Mouse (Mus musculus) lung, postnatal 4 days (tissue): ENCODE measurements around the gene Rab3il1.
A peak's percentile ranks its signal among the peaks of the same experiment; 100 is the strongest.

Source experiments
- DNase-seq, 2 experiments: peaks; one replicate each; pipeline ENCODE4 v3.0.0; 2021

Gene Rab3il1

DNA sequence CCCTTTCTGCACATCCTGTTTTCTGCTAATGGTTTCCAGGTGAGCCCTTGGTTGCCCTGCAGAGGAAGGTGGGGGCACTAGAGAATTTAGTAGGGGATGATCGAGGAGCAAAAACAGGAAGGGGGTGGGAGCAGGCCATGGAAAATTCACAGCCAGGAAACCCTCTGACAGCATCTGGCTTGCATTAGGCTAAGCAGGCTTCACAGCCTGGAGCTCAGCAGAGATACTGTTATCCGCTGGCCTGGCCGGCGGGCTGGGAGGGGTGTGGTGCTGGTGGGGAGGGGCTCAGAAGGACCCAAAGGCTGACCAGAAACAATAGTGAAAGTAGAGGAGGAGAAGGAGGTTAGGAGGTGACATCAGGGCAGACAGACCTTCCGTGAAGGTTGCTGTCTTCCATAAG, 12.4 kb downstream of the Rab3il1 start:
- peak in 1 of 2 experiments; percentile 42 for DNase-seq

DNA sequence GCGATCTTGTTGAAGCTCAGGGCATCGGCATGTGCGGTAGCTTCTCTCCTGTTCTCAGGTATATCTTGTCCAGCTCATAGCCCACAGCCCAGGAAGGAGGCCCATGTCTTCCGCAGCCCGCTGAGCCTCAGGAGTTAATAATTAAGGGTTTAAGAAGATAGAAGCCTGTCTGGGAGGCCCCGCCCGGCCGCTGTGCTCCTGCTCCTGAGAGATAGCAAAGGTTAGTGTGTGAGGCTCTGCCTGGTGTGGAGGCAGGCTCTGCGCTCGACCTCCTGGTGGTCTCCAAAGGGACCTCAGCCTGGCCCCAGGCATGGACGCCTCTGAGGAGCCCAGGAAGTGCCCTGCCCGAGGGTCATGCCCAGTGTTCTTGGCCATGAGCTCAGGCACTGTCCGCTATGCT, 13.4 kb downstream of the Rab3il1 start:
- no peak for DNase-seq

DNA sequence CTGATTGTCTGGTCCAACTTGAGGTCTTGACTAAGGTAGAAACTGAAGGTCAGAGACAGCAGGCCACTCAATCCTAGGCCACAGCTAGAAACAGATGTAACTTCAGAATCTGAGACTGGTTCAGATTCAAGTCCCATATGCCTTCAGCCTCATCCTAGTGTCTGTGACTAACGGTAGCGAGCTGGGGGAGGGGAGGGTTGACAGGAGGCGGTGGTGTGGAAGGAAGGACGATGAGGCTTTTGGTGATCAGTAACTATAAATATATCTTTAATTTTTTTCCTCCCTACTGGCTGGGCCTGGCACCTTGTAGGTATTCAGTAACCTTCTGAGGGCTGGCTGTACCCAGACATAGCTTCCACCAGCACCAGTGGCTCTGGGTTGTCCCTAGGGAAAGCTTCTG, 14.0 kb downstream of the Rab3il1 start:
- no peak for DNase-seq

DNA sequence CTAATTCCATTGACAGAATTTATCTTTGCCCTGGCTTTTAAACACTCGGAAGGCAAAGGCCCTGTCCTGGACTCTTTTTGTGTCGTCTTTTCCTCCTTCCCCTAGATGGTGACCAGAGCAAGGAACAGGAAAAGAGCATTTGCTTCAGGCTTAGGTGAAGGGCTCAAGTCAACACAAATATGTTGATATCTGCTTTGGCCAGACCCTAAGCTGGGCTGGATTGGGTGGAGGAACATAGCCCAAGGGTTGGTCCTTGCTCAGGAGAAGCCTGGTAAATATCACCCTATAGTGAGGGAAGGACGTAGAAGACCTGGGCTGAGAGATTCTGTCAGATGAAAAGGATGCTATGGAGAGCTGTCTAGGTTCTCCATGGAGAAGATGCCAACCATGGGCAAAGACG, 14.7 kb downstream of the Rab3il1 start:
- DNase-seq: no peak

DNA sequence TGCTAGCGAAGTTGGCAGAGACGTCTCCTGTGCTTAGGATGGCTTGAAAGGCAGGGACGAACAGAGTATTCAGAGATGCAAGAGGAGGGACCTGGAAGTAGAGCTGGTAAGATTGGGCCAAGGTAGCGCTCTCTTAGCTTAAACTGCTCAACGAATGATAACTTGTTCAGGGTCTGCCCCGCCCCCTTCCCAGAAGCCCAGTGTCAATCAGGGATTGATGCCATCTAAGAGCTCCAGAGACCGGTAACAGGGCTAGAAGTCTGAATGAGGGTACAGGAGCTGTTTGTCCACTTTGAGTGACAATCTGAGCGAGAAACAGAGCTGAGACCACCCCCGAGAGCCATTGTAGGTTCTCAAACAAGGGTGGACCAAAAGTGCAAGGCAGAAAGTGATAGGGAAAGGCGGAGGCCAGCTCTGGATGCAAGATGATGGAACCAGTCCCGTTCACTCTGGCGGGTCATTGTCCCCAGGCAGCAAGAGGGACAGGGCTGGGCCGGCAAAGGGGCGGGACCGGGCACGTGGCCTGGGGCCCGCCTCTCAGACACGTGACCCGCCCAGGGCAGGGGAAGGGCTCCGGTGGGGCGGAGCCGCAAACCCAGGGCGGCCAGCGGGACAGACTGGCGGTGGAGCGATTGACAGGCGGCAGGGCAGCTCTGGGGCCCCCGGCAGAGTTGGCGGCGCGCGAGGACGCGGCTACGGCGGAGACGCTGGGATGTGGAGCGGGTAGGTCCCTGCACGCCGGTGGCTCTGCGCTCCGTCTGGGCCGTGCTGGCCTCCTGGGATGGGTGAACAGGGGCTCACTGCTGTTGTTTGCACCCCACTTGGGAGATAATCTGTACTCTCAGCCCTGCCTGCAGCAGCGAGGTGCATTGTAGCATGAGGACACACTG, 16.4 kb downstream of the Rab3il1 start:
- peak; percentile 94 to 97 for DNase-seq

DNA sequence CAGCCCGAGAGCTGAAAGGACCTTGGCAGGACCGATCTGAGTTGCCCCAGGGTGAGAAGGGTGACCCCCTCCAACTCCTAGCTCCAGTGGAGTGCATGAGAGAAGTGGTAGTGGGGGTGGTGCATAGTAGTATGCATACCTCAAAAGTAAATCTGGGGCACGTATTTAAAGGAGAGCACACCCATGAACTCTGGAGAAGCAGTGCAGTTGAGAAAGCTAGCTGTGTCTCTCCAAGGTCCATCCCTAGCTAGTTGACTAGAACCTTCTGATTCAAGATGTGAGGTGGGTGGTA, 17.0 kb downstream of the Rab3il1 start:
- DNase-seq: no peak

DNA sequence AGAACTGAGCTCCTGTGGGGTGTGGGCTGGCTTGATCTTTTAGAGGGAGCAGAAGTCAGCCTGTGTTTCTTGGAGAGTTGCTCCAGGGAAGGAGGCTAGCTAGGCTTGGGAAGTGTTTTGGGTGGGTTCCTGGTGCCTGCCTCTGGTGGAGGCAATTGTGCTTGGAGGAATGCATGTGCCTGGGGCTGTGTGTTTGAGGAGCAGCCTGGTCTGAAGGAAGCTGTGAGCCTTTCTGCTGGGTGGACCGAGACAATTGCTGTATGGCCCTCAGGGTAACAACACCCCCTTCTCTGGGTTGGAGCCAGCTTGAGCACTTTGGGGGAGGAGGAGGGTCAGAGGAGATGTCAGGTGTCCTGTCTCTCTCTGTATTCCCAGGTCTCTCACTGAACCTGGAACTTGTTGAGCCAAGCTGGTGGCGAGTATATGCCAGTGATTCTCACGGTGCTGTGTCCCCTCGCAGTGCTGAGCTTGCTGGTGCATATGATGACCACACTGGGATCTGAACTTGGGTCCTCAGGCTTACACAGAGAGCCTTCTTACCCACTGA, 17.8 kb downstream of the Rab3il1 start:
- DNase-seq: peak in 1 of 2 experiments; percentile 21

DNA sequence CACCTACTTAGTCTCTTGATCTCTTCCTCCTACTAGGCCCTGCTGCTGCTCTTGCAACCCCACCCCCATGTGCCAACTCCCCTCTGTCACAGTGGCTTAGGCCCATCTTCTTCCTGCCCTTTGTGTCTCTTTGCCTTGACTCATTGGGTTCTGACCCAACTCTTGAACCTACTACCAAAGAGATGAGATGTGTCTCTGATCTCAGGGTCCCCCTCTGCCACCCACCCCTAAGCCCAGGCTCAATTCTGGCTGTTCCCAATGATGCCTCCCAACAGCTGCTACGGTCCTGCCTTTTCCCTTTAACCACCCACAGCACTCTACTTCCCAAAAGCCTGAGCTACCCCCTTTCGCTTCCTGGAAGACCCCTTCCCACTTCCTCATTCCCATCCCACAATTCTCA, 20.5 kb downstream of the Rab3il1 start:
- no peak for DNase-seq

DNA sequence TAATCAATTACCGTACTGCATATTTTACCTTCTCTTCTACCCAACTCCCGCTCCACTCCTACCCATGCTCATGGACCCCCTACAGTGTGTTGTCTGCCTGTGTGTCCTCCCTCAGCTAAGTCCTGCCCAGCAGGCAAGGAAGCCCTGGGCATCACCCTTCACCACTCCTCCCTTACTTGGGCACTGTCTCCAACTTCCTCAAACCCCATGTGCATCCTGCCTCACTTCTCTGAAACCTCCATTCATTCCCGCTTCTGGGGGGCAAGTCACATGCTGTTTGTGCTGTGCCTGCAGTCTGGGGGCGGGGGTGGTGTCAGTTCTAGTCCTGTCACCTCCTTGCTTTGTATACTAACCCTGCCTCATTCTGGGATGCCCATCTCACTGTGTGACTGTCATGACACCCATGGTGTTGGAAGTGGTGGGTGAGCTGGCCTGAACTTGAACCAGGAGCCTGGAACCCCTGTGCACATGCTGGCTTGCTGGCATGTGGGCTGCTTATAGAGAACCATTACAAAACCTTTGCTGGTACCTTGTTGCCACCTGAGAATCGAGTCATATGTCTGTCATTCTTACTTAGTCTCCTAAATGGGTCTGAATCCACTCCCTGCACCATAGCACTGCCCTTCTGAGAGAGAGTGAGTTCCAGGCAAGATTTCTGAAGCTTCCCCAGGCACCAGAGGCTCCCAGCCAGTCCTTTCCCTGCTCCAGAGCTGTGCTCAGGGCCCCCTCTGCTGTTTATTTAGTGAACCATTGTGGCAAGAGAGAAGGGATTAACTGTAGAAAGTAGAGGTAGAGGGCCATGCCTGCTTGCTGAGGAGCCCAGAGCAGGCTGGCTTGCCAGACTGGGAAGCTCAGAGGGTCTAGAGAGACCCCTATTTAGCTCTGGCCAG, 21.2 kb downstream of the Rab3il1 start:
- peak; percentile 54 to 69 for DNase-seq

DNA sequence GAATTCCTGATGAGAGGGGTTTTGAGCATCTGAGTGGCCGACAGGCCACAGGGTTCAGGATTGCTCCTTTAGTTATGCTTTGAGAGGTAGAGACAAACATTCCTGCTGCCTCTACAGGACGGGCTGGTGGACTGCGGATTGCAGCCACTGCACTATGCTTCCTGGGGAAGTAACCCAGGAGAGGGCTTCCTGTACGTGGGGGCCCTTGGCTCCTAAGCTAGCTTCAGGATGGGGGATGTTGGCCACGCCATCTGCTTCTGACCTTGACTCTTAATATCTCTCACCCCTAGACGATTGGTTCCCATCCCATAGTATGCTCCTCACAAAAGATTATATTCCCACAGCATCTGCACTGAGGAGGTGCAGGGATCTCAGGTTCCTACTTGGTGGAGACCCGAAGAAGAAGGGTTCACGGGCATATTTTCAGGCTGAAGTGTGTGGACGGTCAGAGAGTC, 21.9 kb downstream of the Rab3il1 start:
- DNase-seq: peak in 1 of 2 experiments; percentile 56

DNA sequence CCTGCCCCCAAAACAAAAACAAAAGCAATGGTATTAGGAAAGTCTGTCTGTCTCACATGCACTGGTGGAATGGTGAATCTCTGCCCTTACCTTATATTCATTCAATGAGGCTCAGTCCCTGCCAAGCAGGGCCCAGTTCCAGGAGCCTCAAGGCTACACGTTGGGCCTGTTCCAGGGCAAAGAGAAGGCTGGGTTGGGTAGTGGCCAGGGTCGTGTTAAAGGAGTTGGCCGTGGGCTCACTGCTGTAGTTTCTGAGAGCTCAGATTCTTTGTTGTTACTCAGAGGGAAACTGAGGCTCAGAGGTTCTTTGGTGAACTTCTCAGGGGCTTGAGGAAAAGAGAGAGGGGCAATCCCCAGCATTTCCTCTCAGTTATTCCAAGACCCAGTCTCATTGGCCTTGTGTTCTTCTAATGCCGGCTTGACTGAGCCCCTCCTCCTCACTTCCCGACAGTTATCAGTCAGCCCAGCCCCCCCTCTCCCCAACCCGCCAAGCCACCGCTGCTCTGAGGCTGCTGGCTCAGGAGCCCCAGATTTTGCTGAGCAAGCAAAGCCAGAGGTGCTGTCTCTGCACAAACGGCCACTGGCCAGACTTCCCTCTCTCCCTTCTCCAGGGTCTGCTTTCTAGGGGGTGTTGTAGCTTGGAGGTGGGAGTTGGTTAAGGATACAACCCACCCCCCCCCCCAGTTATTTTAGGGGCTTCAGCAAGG, 23.9 kb downstream of the Rab3il1 start:
- DNase-seq: peak; percentile 72 to 84

DNA sequence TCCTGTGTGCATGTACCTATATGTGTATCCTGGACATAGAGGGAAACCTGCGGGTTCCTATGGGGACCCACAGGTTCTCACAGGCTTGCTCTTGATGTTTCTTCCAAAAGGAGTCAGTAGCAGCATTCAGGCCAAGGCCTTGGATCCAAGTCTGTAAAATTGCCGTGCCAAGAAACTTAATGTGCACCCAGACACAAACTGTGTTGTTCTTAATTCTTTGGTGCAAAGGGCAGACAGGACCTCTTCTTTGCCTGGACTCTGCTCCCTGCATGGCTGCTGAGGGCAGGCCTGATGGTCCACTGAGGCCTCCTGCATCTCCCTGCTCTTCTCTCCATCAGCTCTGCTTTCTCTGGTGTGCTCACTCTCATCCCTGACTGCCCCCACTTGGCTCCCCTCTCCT, 28.3 kb downstream of the Rab3il1 start:
- no peak for DNase-seq

DNA sequence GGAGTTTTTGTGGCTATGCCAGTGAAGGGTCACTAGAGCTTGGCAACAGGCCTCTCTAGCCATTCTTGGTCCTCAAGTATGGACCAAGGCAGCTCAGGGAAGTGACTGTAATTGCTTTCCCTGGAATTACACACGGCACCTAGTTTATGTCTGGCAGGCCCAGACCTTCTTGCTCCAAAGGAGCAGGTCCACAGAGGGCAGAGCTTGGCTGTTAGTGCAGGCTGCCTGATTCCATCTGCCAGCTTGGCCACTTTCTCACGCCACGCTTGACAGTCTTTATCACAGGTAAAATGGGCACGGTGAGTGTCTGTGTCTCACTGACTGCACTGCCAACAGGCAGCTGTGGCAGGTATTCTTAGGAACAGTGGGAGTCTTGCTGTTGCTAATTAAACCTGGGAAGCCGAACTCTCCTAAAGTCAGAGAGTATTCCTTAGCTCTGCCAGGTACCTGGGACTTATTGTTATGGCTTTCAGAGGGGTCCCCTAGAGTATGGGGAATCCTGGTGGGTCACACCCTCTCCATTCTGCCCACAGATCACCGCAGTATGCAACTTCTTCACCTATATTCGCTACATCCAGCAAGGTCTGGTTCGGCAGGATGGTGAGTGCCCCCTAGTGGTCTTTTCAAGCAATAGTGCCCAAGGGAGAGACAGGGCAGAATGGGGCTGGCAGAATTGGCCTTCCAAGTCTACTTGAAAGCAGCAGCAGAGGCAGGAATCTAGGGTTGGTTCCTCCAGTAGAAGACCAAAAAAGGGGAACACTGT, 31.9 kb downstream of the Rab3il1 start:
- DNase-seq: peak; percentile 63 to 73

DNA sequence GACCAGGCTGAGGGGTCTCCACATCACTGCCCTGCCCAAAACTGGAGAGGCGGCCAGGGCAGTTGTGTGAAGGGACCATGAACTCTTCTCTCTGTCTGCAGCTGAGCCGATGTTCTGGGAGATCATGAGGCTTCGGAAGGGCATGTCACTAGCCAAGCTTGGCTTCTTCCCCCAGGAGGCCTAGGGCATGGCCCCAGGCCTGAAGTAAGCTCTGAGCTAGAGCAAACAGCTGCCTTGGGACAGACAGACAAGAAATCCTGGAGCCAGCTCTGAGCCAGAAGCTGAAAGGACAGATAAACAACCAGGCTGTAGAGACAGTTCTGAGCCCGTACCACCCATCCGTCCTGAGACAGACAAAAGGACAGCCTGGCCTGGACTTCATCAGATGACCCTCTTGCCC, 32.9 kb downstream of the Rab3il1 start:
- DNase-seq: no peak

DNA sequence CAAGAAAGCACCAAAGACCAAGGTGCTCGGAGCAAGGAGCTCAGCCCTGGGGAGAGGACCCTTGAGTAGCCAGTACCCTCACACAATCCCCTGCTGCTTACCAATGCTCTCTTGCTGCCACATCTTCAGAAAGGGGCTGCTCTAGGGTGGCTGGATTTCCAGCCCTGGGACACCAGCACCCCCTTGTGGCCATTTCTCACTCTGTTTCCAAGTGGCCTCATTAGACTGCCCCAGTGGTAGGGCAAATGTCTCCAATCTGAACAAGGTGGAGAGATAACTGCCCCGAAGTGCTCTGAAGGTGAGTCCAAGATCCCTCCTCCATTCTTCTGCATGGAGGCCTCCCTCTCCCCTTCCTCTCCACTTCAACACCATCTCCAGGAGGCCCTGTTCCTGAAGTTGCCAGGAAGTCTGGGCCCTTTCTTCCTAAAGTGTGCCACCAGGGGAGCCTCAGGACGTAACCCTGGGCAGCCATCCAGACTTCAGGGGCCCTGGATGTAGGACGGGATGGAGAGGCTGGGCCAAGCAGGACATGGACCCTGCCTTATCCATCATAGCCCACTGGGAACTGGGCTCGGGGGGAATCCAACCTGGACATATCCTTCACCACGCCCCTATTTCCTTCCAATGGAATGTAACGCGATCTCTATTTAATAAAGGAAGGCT, 33.4 kb downstream of the Rab3il1 start:
- peak; percentile 81 to 90 for DNase-seq

DNA sequence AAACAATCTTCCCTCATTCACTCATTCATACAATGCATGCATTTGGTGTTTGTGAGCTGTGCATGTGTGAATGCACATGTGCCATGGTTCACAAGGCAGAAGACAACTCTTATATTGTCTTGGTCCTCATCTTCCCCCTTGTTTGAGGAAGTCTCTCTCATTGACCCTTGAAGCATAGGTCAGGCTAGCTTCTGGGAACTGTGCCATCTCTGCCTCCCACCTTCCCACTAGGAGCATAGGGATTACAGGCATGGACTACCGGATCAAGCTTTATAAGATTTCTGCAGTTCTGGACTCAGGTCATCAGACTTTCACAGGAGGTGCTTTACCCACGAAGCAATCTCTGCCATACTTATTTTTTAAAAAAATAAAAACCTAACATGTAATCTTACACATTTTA, 36.1 kb downstream of the Rab3il1 start:
- DNase-seq: no peak

DNA sequence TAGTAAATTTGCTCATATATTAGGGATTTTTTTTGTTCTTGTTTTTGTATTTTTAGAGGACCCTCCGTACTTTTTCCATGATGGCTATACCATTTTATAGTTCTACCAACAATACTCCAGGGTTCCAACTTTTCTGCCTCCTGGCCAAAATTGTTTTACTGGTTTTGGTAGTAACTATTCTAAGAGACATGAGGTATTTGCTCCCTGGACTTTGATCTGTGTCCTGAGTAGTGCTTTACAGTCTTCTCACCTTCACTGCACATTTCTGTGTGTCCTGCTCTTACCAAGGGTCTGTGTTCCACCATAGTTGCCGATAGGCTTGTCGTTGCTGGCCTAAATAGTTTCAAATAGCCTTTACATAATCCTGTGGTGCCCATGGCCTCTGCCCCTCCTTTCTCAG, 36.9 kb downstream of the Rab3il1 start:
- no peak for DNase-seq

DNA sequence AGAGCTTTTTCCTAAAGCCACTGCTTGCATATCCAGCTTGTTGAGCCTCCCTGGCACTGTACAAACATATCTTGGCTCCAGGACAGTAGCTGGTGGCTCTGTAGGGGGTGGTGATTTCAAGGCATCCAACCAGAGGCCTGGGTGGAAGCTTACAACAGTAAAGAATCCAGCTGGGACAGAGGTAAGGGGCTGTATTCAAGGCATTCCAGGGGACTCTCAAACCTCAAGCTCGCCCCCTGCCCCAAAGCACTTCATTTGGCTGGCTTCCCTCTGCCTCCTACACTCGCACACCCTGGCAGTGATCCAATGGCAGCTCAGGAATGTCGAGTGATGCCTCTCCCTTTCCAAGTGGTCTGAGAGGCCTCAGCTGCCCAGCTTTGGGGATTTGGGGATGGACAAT, 37.4 kb downstream of the Rab3il1 start:
- DNase-seq: peak; percentile 89 to 94

DNA sequence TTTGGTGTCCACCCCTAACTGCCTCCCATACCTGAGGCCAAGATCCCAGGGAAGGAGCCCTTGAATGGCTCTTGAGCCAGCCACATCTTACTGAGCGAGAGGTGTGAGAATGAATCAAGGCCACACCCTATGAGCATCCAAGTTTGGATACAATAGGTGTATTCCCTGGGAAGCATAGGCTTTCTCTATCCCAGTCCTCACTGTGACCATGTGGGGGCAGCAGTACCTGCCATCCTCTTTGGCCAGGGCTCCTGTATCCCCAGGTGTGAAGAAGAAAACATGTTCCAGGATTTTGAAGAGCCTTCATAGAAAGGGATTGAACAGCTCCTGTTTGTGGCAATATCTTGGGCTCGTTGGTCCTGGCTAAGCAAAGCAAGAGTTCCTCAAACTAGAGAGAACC, 38.1 kb downstream of the Rab3il1 start:
- DNase-seq: peak; percentile 50 to 54

DNA sequence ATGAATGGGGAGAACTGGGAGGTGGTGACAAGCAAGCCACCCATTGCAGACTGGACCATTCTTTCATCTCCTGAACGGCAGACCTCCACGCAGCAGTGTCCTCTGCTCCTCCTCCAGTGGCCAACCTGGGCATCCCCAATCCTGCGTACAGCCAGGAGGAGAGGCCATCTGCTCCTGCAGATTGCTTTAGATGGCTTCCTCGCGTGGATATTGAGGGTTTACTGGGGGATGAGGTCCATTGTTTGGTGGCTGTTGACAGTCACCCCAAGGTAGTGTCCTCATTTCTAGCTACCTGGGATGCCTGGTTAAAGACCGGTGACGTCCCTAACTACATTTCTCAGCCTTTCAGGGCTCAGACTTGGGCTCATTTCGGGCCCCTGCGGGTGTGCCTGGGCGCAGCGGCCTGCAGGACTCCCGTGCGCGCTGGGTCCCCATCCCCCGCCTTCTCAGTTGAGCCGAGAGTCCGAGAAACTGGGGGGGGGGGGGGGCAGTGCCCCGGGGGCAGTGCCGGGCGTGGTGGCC, 39.5 kb downstream of the Rab3il1 start:
- DNase-seq: peak in 1 of 2 experiments; percentile 14

DNA sequence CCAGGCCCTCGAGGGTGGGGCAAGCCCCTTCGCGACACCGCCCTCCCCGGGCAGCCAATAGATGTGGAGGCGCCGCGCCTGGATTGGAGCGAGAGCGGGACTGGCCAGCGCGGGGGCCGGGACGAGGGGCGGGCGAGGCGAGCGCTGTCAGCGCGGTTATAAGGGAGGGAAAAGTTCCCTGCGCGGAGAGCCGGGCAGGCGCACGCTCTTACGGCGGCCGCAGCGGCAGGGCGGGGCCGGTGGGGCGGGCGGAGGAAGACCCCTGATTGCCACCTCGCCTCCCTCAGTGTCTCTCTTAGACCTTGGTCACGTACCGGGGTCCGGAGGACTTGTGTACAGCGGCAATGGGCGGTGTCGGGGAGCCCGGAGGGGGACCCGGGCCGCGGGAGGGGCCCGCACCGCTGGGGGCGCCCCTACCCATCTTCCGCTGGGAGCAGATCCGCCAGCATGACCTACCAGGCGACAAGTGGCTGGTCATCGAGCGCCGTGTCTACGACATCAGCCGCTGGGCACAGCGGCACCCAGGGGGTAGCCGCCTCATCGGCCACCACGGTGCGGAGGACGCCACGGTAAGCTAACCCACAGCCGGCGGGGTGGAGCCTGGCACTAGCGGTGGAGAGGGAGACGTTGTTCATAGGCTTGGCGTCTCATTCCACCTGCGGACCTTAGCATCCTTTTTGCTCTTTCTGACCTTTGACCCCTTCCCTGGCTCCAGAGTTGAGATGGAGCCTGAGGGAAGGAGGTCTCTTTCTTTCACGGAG, 40.1 kb downstream of the Rab3il1 start, which contains the start of gene Fads3:
Gene Fads3 (plus strand): TSS at position 182 of the 761 bp plus-strand sequence.
- DNase-seq: peak; percentile 90 to 96
